Mouse (Mus musculus) T-helper 1 cell (primary cell): ENCODE data around the gene Clcn6.
"Not testable (repeated sequence)": the region's sequence is repeated elsewhere in the genome, so short reads cannot be mapped to it uniquely, and the experiment has no call there.

Source experiments
- in situ Hi-C: fragments of 300-600 bp; cut with MboI, MseI; formaldehyde crosslinking; loops from one replicate; pipeline ENCODE4 v1.15.1; 2025; ENCODE audit warnings: high pct_unique_total_duplicates

Clcn6 gene

DNA sequence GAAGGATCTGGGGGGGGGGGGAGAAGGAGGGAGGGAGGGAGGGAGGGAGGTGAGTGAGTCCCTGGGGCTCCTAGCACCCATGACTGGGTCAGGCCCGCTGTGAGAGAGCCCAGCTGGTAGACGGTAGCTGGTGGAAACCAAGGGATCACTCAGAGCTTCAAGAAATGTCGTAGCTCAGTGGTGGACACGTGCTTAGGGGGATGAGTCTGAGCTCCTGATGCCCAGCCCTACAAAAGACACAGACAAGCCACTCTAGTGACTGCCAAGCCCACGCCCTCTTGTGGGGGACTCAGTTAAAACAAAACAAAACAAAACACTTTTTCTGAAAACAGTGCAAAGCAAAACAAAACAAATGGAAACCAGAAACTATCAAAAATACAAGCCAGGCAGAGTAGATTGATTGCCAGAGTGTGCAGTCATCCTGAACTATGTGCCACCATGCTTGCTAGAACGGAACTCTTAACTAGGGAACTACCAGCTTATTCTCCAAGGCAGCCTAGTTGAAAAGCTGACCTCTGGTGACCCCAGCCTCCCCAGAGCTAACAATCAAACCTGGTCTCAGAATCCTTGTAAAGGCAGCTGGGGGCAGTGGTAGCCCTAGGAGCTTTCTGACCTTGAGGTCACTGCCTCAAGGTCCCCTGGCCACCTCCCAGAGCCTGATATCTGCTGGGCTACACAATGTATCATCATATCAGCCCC is 27.2 kb upstream of the Clcn6 start:
- in situ Hi-C loops, result no loop called here

- in situ Hi-C loops, result no loop called here
Measured at GRCm38 (mm10) chr4:148061086-148061480, 22.5 kb upstream of the Clcn6 start.

- in situ Hi-C loops, result no loop called here
Measured at GRCm38 (mm10) chr4:148060120-148061085, 21.8 kb upstream of the Clcn6 start.

DNA sequence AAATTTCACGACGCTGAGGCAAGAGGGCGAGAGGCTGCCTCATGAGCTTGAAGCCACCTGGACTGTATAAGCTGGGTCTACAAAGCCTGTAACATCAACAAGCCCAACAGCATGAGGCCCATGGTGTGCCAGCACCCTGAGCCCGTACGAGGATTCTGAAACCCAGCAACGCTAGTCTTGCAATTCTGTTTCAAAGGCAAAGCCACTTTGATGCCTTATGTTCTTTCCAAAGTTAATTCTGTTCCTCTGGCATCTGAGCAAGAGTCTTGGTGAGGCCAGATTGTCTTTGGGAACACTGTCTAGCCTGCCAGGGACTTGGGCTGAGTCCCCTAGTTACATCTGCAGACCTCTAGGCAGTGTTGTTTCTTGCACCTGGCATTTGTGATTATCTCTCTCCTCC is 20.4 kb upstream of the Clcn6 start:
- in situ Hi-C loops, result no loop called here

DNA sequence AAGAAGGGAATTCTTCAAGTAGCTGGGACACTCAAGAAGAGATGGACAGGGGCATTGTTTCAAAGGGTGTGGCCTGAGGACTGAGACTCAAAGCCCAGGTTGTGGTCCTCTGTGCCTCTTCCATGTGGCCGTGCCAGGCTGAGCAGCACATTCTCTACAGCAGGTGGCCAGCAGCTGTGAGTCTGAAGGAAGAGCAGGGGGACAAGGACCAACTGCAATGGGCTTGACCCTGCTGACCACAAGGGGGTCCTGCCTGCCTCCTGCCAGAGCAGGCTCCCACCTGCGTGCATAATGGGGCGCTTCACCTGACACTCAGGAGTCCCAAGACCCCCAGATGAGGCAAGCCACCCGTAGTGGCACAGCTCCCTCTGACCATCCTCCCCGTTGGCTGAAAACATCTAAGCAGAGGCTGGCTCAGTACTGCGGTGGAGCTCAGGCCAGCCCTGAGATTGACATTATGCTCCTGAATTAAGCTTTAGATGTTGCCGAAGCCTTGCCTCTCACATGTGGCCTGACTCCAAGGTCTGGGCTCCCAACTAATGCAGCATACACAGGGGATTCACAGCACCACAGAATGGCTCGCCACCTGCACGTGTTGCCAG is 19.7 kb upstream of the Clcn6 start:
- in situ Hi-C loops, result no loop called here

- in situ Hi-C loops, result no loop called here
Measured at GRCm38 (mm10) chr4:148057661-148058209, 19.1 kb upstream of the Clcn6 start.

- in situ Hi-C loops, result no loop called here
Measured at GRCm38 (mm10) chr4:148056801-148057200, 18.2 kb upstream of the Clcn6 start.

DNA sequence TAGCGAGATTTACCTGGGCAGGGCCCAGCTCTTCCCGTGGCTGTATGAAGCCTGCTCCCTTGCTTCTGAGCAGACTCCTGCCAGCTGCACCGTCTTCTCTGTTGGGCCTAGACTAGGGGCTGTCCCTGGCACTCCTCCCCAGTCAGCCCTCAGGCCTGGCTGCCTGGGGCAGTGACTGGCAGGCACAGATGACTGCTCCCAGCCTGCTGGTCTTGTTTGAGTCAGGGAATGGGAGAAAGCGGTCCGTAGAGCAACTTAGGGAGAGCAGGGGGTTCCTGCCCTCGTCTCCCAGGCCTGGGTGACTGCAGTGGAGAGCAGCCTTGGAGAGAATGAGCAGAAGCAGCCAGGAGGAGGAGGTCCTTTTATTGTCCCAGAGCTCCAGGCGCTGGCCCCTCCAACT is 17.6 kb upstream of the Clcn6 start:
- in situ Hi-C loops, result no loop called here

DNA sequence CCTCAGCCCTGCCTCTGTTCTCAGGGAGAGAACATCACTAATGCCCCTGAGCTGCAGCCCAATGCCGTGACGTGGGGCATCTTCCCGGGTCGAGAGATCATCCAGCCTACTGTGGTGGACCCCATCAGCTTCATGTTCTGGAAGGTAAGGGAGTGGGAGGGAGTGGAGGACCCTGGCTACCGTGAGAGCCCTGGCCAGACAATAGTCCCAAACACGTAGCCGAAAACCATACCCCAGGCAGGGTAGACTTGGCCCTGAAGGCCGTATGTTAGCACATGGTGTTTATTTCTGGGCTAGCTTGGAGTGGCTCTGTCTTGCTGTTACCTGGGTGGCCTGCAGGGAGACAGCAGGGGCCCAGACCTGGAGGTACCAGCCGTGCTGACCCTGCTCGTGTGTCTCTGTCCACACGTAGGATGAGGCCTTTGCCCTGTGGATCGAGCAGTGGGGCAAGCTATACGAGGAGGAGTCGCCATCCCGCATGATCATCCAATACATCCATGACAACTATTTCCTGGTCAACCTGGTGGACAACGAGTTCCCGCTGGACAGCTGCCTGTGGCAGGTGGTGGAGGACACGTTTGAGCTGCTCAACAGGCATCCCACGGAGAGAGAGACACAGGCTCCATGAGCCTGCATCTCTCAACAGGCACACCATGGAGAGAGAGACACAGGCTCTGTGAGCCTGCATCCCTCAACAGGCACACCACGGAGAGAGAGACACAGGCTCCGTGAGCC is 16.5 kb upstream of the Clcn6 start:
- in situ Hi-C loops, result no loop called here

DNA sequence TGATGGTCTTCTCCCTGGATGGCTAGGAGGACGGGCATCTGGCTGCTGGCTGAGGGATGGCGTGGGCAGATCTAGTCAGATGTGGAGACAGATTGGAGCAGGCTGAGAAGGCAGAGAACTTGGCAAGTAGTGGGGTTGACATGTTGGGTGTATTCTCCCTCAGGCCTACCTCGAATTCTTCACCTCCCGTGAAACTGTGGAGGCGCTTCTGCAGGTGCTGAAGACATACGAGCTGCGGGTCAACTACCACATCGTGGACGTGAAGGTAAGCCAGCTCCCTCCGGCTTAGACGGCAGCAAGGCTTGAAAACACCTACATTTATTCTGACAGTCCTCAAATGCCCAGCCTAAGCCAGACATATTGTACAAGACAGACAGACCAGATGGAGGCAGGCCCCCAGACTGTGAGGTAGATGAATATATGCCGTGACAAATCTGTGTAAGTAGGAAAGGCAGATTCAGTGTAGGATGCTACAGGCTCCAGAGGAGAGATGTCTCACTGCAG is 14.8 kb upstream of the Clcn6 start:
- in situ Hi-C loops, result no loop called here

DNA sequence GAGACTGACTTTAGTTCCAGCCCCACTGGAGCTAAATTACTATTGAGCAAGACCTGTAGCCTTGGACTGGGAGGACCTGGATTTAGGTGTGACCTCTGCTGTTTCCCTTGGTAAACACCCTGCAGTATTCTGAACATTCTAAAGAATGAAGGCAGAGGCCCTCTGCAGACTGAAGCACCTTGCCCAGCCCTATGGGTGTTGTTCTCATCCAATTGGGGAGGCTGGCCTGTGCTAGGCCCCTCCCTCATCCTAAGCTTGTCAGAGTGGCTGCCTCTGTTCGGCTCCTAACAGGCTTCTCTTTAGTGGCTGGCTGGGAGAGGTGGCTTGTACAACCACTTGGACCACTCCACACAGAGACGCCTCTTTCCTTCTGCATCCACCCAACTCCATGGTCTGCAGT is 14.4 kb upstream of the Clcn6 start:
- in situ Hi-C loops, result no loop called here

- in situ Hi-C loops, result no loop called here
Measured at GRCm38 (mm10) chr4:148051886-148052285, 13.3 kb upstream of the Clcn6 start.

DNA sequence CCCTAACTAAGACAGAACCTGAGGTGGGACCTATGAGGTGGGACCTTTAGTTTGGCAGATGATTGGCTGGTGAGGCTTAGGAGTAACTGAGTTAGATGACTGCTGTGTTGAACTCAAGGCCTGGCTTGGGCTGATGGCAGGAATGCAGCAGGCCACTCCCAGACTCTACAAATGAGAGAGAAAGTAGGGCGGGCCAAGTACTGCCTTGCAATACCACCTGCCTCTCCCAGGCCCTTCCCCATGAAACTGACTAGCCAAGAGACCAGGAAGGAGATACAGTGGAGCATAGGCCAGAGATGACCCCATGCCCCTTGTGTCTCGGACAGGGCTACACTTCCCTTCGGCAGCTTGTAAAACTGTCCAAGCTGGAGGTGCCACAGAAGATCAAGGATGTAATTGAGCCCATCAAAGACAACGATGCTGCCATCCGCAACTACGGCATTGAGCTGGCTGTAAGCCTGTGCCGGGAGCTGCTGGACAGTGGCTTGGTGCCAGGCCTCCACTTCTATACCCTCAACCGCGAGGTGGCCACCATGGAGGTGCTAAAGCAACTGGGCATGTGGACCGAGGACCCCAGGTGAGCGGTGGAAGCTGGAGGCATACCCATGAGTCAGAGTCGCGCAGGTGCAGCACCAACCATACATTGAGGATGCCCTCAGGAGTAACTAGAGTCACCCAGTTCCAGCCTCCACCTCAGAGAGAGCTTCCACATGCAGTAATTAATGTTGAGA is 12.6 kb upstream of the Clcn6 start:
- in situ Hi-C loops, result no loop called here

DNA sequence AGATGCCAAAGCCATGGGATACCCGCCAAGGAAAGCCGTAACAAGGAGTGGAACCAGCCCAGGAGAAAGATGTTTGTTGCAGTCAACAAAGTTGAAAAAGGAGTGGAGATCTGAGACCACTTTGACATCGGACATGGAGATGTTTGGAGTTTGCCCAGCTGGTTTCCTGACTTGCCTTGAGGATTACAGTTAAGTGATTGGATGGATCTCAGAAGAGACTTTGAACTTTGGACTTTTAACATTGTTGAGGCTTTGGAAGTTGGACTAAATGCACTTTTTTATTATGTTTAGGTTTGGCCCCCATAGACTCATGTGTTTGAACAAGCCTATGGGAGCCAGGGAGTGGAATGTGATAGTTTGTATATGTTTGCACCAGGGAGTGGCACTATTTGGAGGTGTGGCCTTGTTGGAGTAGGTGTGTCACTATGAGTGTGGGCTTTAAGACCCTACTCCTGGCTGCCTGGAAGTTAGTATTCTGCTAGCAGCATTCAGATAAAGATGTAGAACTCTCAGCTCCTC is 11.8 kb upstream of the Clcn6 start:
- in situ Hi-C loops, result not testable (repeated sequence)

DNA sequence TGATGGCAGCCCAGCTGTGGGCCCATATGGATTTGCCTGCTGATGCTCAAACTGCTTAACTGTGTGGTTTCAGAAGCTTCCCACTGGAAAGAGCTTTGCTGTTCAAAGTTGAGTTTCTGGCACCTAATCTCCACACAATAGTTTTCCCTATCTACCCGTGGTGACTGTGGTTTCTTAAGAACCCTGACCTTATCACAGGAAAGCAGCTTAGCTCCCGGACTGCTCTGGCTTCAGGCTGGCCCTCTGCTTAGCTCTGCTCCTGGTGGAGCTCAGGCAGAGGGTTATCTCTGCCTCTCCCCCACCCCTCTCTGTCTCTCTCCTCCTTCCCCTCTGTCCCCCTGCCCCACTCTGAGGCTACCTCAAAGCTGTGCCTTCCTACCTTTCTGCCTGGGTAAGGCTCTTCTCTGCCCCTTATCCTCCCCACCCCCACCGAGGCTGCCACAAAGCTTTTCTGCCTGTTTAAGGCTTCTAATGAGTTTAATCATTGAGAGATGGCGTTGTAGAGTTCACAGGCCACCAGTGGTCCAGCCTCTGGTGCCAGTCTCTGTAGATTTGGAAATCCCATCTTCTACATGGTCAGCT is 7.9 kb upstream of the Clcn6 start:
- in situ Hi-C loops, result no loop called here

- in situ Hi-C loops, result no loop called here
Measured at GRCm38 (mm10) chr4:148044113-148044512, 5.5 kb upstream of the Clcn6 start.

DNA sequence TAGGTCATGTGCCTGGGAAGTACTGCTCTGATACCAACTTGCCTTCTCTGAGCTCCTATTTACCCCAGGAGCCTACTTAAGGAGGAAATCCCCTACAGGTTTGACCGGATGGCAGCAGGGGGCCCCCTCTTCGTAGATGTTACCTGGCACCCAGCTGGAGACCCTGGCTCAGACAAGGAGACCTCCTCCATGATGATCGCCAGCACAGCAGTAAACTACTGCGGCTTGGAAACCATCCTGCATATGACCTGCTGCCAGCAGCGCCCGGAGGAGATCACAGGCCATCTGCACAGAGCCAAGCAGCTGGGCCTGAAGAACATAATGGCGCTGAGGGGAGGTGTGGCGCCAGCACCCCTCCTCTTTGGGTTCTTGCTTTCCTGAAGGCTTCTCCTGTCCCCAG is 4.7 kb upstream of the Clcn6 start:
- in situ Hi-C loops, result not testable (repeated sequence)

GRCm38 (mm10) chr4:148041611-148042191 is 3.1 kb upstream of the Clcn6 start:
- in situ Hi-C loops, result no loop called here

GRCm38 (mm10) chr4:148040933-148041610 is 2.5 kb upstream of the Clcn6 start:
- in situ Hi-C loops, result no loop called here
